Mouse (Mus musculus) cerebellum, adult 2 months (tissue): ENCODE measurements around the gene Uqcrc1. TPM values are rescaled to one million over a fixed set of nuclear protein-coding genes. Genes with fewer than 3 reads are reported as not detected.

Experiments used
- DNase-seq, 2 experiments: peaks; one replicate each; pipeline ENCODE4 v3.0.0; 2021
- H3K27ac ChIP-seq: fragments of 200-500 bp; 2 replicates; pipeline ENCODE4 v1.5.1; 2012; ENCODE audit warnings: low read length, control low read depth, inconsistent platforms; ENCODE audit not compliant: insufficient read depth
- H3K27me3 ChIP-seq: fragments of 200-500 bp; 2 replicates; pipeline ENCODE4 v1.6.1; 2012; ENCODE audit warnings: inconsistent platforms, mild to moderate bottlenecking, low read length, moderate library complexity; ENCODE audit not compliant: control insufficient read depth, insufficient read depth
- H3K4me1 ChIP-seq: fragments of 200-500 bp; 2 replicates; pipeline ENCODE4 v1.6.1; 2011; ENCODE audit warnings: low read length; ENCODE audit not compliant: control insufficient read depth, insufficient read depth
- H3K4me3 ChIP-seq: fragments of 200-500 bp; replicated peaks from 2 replicates; pipeline ENCODE3; 2011; ENCODE audit warnings: mild to moderate bottlenecking, low read depth, low read length, control low read depth; ENCODE audit not compliant: insufficient read depth
- CTCF ChIP-seq: fragments of 200-500 bp; IDR thresholded peaks from 2 replicates; pipeline ENCODE4 v1.5.1; 2011; ENCODE audit warnings: low read depth, mild to moderate bottlenecking, control low read depth, low read length, moderate library complexity, borderline replicate concordance; ENCODE audit not compliant: insufficient read depth
- POLR2A ChIP-seq: fragments of 200-500 bp; IDR thresholded peaks from 2 replicates; pipeline ENCODE4 v1.6.1; 2011; ENCODE audit warnings: low read length, control low read depth, borderline replicate concordance; ENCODE audit not compliant: insufficient read depth
- WGBS: fragments of 180-500 bp; shearing (Covaris S2); methylation state at CpG from one replicate; pipeline ENCODE4 v1.1.7; 2018; 5-methylcytosine and 5-hydroxymethylcytosine counted together
- polyA plus RNA-seq: library from polyadenylated mRNA; depleted of rRNA; stranded (reverse); fragments of >200 nt; gene quantifications from 2 replicates; pipeline ENCODE4 v1.2.3, GENCODE M21; 2012; rRNA removed

The Uqcrc1 gene
- polyA plus RNA-seq, 1 experiment = 672 TPM

DNA sequence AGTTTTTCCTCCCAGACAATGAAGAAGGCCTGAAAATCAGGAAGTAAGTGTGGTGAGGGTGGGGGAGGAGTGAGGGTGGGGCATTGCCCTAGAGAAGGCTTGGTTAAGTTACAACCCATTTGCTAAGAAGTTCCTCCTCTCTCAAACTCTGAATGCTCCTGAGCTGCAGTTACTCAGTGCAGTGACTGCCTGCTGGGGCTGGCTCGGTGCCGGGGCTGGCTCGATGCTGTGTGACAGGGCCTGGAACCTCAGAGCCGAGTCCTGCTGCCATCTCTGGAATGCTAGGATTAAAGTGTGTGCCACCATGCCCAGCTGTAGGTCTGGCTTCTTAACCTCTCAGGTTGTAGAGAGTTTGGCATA lies 62.7 kb downstream of the Uqcrc1 start:
- peak in 1 of 2 experiments; percentile 49 for DNase-seq
- TF ChIP-seq CTCF (no peak), POLR2A (no peak)
- Histone ChIP-seq H3K27ac (no peak overlapping the region), H3K4me3 (no peak overlapping the region), H3K27me3 (no peaks in the 10 kb centered on the region), H3K4me1 (peaks cover 6% of the 10 kb centered on the region; the same call in 1 of the 2 replicates)
- 1% methylated on average over 4 of the region's 4 CpGs for WGBS

Other genes starting within 250 kb of the Uqcrc1 start
- 24.6 and 26.6 TPM in 2 replicates for gene Prkar2a, start 247.3 kb upstream of the Uqcrc1 start, polyA plus RNA-seq
- 162 and 168 TPM in 2 replicates for gene Ip6k2, start 152.8 kb upstream of the Uqcrc1 start, polyA plus RNA-seq
- 73.9 and 76.9 TPM in 2 replicates for gene Nckipsd, start 128.3 kb upstream of the Uqcrc1 start, polyA plus RNA-seq
- 77.1 and 88.3 TPM in 2 replicates for gene Celsr3, start 110.3 kb upstream of the Uqcrc1 start, polyA plus RNA-seq
- 22.6 and 28.2 TPM in 2 replicates for gene Slc26a6, start 83.3 kb upstream of the Uqcrc1 start, polyA plus RNA-seq
- gene Tmem89, start 22.0 kb upstream of the Uqcrc1 start, polyA plus RNA-seq = 0.39 and 0.92 TPM in 2 replicates
- gene Col7a1, start 17.0 kb downstream of the Uqcrc1 start, polyA plus RNA-seq = 11.3 and 14.1 TPM in 2 replicates
- gene Ucn2, start 49.4 kb downstream of the Uqcrc1 start, polyA plus RNA-seq = 0.47 and 0.48 TPM in 2 replicates
- gene Pfkfb4, start 55.1 kb downstream of the Uqcrc1 start, polyA plus RNA-seq = 17.5 and 20.1 TPM in 2 replicates
- gene Shisa5, start 101.9 kb downstream of the Uqcrc1 start, polyA plus RNA-seq = 75.0 and 79.8 TPM in 2 replicates
- gene Trex1, start 123.1 kb downstream of the Uqcrc1 start, polyA plus RNA-seq = 39.9 and 40.4 TPM in 2 replicates
- 38.0 and 39.1 TPM in 2 replicates for gene Atrip, start 137.5 kb downstream of the Uqcrc1 start, polyA plus RNA-seq
- 6.6 and 7.7 TPM in 2 replicates for gene Ccdc51, start 145.9 kb downstream of the Uqcrc1 start, polyA plus RNA-seq
- 144 and 152 TPM in 2 replicates for gene Tma7, start 146.0 kb downstream of the Uqcrc1 start, polyA plus RNA-seq
- gene Plxnb1, start 158.8 kb downstream of the Uqcrc1 start, polyA plus RNA-seq = 26.4 and 26.6 TPM in 2 replicates
- not detected in 2 replicates for gene Fbxw21, start 225.4 kb downstream of the Uqcrc1 start, polyA plus RNA-seq